Mouse (Mus musculus): ENCODE data around the gene Slc52a3.
A peak's percentile ranks its signal among the peaks of the same experiment; 100 is the strongest.

DNA sequence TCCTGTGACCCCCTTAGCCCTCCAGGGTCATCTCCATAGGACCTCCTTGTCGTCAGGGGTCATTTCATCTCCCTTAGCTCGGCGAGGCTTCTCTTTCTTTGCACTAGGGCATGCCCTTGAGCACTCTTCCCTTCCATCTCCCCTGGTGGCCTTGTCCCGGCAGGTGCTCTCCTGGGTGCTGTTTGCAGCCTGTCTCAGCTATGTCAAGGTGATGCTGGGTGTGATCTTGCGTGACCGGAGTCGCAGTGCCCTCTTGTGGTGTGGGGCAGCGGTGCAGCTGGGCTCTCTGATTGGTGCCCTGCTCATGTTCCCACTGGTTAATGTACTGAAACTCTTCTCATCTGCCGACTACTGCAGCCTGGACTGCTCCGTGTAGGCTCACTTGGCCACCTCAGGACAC lies 11.5 kb downstream of the Slc52a3 start:
- TF ChIP-seq CTCF (IDR thresholded peaks at IDR 0.05; ENCODE audit: low read depth) (peak; percentile 67), EP300 (IDR thresholded peaks at IDR 0.05; ENCODE audit: low read depth) (no peak)

Measured in liver, embryonic 14.5 days (tissue).